In the genomic region with DNA sequence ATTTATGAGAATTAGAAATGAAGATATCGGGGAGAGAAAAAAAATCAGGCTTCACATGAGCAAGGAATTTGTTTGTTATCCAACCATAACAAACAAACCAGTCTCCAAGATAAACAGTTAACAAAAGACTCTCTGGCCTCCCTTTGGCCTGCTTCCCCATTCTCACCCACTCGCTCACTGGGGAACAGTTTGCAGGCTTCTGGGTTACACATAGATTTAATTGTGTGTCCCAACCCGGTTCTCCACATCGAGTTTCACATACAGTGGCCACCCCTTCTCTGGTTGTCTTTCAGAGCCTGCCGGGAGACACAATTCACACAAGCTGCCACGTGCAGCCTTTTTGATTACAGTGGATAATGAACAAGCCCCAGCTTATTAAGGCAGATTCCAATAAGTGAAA, we compare ENCODE assay signal across 12 mouse cellular contexts. TPM values are rescaled to one million over a fixed set of nuclear protein-coding genes. Genes with fewer than 3 reads are reported as not detected.
"Had no signal": no experiment of that assay in that cellular context is flagged by ENCODE, and none has a peak within 500 bp of the region (broad histone marks: within the 10 kb centered on the region; RNA-seq: fewer than 3 reads in every experiment).

No protein-coding gene starts in this region.

- H3K36me3 ChIP-seq: limb, embryonic 13.5 days; liver, embryonic 15.5 days had no signal

- H3K27ac ChIP-seq: limb, embryonic 13.5 days; liver, embryonic 15.5 days; stomach, postnatal 0 days had no signal

- H3K4me1 ChIP-seq: liver, embryonic 15.5 days had no signal

- H3K9ac ChIP-seq: limb, embryonic 13.5 days; liver, embryonic 15.5 days had no signal

- H3K4me3 ChIP-seq: limb, embryonic 13.5 days; liver, embryonic 15.5 days had no signal

- H3K4me2 ChIP-seq: limb, embryonic 13.5 days; liver, embryonic 15.5 days had no signal

- DNase-seq: kidney, adult 8-10 months; kidney, postnatal 36 days; left cerebral cortex, postnatal 4 days; lung, adult 2 months; lung, postnatal 36 days had no signal

- ATAC-seq: intestine, embryonic 16.5 days; lung, postnatal 0 days had no signal

- H3K27me3 ChIP-seq: limb, embryonic 13.5 days; liver, embryonic 15.5 days had no signal

- H3K9me3 ChIP-seq: limb, embryonic 13.5 days; liver, embryonic 15.5 days had no signal

RNA-seq across cellular contexts. Expression of a gene that starts 1.7 kb away (rescaled TPM):
- total RNA-seq: megakaryocyte progenitor cell, adult 5-6 weeks; neutrophil, adult 5-6 weeks had no signal
